Mouse (Mus musculus): ENCODE data around the gene Fzr1.
A peak's percentile ranks its signal among the peaks of the same experiment; 100 is the strongest.

The Fzr1 gene

GRCm38 (mm10) chr10:81332277-81332676, 46.0 kb downstream of the Fzr1 start:
- no peak for DNase-seq (ENCODE audit: low read depth, low spot score)

- DNase-seq (ENCODE audit: low read depth, low spot score) = no peak
Measured at GRCm38 (mm10) chr10:81330007-81330406, 48.3 kb downstream of the Fzr1 start.

- no peak for DNase-seq (ENCODE audit: low read depth, low spot score)
Measured at GRCm38 (mm10) chr10:81329194-81329975, 48.9 kb downstream of the Fzr1 start.

GRCm38 (mm10) chr10:81328386-81328785, 49.9 kb downstream of the Fzr1 start, which contains the start of gene Tbxa2r:
Tbxa2r (plus strand) TSS chr10:81328731.
- DNase-seq (ENCODE audit: low read depth, low spot score) = no peak

GRCm38 (mm10) chr10:81327959-81328358, 50.4 kb downstream of the Fzr1 start:
- no peak for DNase-seq (ENCODE audit: low read depth, low spot score)

GRCm38 (mm10) chr10:81326858-81327257, 51.5 kb downstream of the Fzr1 start:
- DNase-seq (ENCODE audit: low read depth, low spot score) = no peak

- no peak for DNase-seq (ENCODE audit: low read depth, low spot score)
Measured at GRCm38 (mm10) chr10:81325781-81326180, 52.5 kb downstream of the Fzr1 start.

GRCm38 (mm10) chr10:81325176-81325575, 53.1 kb downstream of the Fzr1 start:
- no peak for DNase-seq (ENCODE audit: low read depth, low spot score)

- no peak for DNase-seq (ENCODE audit: low read depth, low spot score)
Measured at GRCm38 (mm10) chr10:81323791-81324530, 54.4 kb downstream of the Fzr1 start.

- DNase-seq (ENCODE audit: low read depth, low spot score) = no peak
Measured at GRCm38 (mm10) chr10:81323141-81323775, 55.1 kb downstream of the Fzr1 start.

- DNase-seq (ENCODE audit: low read depth, low spot score) = no peak
Measured at GRCm38 (mm10) chr10:81322444-81322843, 55.9 kb downstream of the Fzr1 start.

GRCm38 (mm10) chr10:81321436-81321835, 56.9 kb downstream of the Fzr1 start:
- no peak for DNase-seq (ENCODE audit: low read depth, low spot score)

- peak; percentile 100 for DNase-seq (ENCODE audit: low read depth, low spot score)
Measured at GRCm38 (mm10) chr10:81320550-81321347, 57.6 kb downstream of the Fzr1 start, which contains the start of gene Cactin. Cactin (plus strand) TSS chr10:81321103.

- peak; percentile 100 for DNase-seq (ENCODE audit: low read depth, low spot score)
Measured at GRCm38 (mm10) chr10:81319741-81320549, 58.4 kb downstream of the Fzr1 start.

GRCm38 (mm10) chr10:81319330-81319699, 59.0 kb downstream of the Fzr1 start:
- no peak for DNase-seq (ENCODE audit: low read depth, low spot score)

- DNase-seq (ENCODE audit: low read depth, low spot score) = no peak
Measured at GRCm38 (mm10) chr10:81318589-81319329, 59.6 kb downstream of the Fzr1 start.

GRCm38 (mm10) chr10:81317273-81317672, 61.0 kb downstream of the Fzr1 start:
- peak; percentile 95 for DNase-seq (ENCODE audit: low read depth, low spot score)

GRCm38 (mm10) chr10:81316338-81317060, 61.8 kb downstream of the Fzr1 start:
- DNase-seq (ENCODE audit: low read depth, low spot score) = no peak

Measured in ZHBTc4 (cell line).